Comparison of ENCODE assay signal across 8 mouse cellular contexts in the genomic region with DNA sequence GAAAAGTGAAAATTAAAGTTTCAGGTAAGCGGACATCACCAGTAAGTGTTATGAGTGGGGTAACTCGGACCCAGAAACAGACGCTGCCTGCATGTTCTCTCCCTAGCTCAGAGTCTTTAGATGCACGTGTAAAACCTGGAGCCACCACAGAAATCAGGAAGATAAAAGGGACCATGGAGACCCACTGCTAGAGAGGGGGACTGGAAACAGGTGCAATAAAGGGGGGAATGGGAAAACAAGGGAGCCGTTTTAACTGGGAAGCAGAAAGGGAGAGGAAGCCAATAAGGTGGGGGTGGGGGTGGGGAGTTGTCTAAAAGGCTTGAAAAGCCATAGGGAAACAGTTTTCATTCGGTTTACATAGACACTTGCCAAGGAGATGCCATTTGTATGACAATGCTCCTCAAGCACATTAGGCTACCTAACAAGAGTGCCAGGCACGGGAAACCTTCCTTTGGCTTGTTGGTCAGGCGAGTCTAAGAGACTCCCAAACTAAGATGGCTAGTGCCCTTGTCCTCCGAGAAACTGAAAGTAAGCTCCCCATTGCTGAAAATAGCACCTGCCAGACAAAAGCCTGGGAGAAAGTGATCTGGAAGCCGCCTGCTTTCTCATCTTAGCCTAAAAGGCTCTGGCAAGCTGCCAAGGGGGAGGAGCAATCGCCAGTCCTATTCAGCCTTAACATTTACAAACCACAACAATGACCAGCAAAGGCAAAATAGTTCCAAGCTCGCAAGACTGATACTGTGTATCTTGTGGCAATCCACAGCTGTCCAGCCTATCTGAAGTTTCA. TPM values are rescaled to one million over a fixed set of nuclear protein-coding genes. Genes with fewer than 3 reads are reported as not detected.
DNase-seq lines count a peak whose midpoint lies in the region; ATAC-seq and TF ChIP-seq lines count a peak whose summit lies in the region.

No protein-coding gene starts in this region.

- ATAC-seq in limb, embryonic 11.5 days (ENCODE audit: insufficient number of reproducible peaks, low FRiP score, low TSS enrichment, low read depth): no peak
- peak; percentile 81 for ATAC-seq in forebrain, embryonic 12.5 days (ENCODE audit: low FRiP score)
- ATAC-seq in hindbrain, embryonic 13.5 days (ENCODE audit: low FRiP score): peak; percentile 62
- ATAC-seq in liver, postnatal 0 days: no peak
- ATAC-seq in neural tube, embryonic 13.5 days (ENCODE audit: low read depth): peak; percentile 60

- no peak for TF ChIP-seq CTCF in liver, postnatal 0 days (IDR thresholded peaks at IDR 0.05; ENCODE audit: low read depth)

- no peak overlapping the region for H3K4me3 ChIP-seq in limb, embryonic 11.5 days (ENCODE audit: low read depth, low read length)
- no peak overlapping the region for H3K4me3 ChIP-seq in limb, embryonic 10.5 days
- H3K4me3 ChIP-seq in forebrain, embryonic 12.5 days (replicated peaks): peak overlapping the region; percentile 23
- H3K4me3 ChIP-seq in hindbrain, embryonic 13.5 days: peak overlapping the region; percentile 26
- no peak overlapping the region for H3K4me3 ChIP-seq in liver, postnatal 0 days (ENCODE audit: low read depth, low read length)
- peak overlapping the region; percentile 27 for H3K4me3 ChIP-seq in neural tube, embryonic 13.5 days

- H3K9me3 ChIP-seq in limb, embryonic 11.5 days (ENCODE audit: control insufficient read depth, low read length): no peaks in the 10 kb centered on the region
- no peaks in the 10 kb centered on the region for H3K9me3 ChIP-seq in limb, embryonic 10.5 days (replicated peaks)
- no peaks in the 10 kb centered on the region for H3K9me3 ChIP-seq in forebrain, embryonic 12.5 days
- H3K9me3 ChIP-seq in hindbrain, embryonic 13.5 days: no peaks in the 10 kb centered on the region
- no peaks in the 10 kb centered on the region for H3K9me3 ChIP-seq in liver, postnatal 0 days (ENCODE audit: low read length)
- no peaks in the 10 kb centered on the region for H3K9me3 ChIP-seq in neural tube, embryonic 13.5 days

- DNase-seq in limb, embryonic 11.5 days (ENCODE audit: low spot score): peak; percentile 32
- no peak for DNase-seq in limb, embryonic 10.5 days (ENCODE audit: low spot score)
- DNase-seq in adrenal gland, adult 18-20 months (ENCODE audit: low spot score in 2 of 2): peak; percentile 43 to 53
- peak; percentile 74 for DNase-seq in liver, postnatal 0 days
- DNase-seq in thymus, postnatal 0 days (ENCODE audit: low spot score): no peak

- no peak overlapping the region for H3K4me2 ChIP-seq in limb, embryonic 11.5 days (ENCODE audit: low read depth, severe bottlenecking)
- peak overlapping the region; percentile 52 for H3K4me2 ChIP-seq in forebrain, embryonic 12.5 days
- H3K4me2 ChIP-seq in hindbrain, embryonic 13.5 days: peak overlapping the region; percentile 50
- H3K4me2 ChIP-seq in liver, postnatal 0 days (ENCODE audit: low read depth, low read length): peak overlapping the region; percentile 15
- H3K4me2 ChIP-seq in neural tube, embryonic 13.5 days: peak overlapping the region; percentile 50

- 68% methylated on average over 12 of the region's 12 CpGs for WGBS in limb, embryonic 11.5 days
- 71% methylated on average over 12 of the region's 12 CpGs for WGBS in limb, embryonic 10.5 days
- WGBS in forebrain, embryonic 12.5 days: 37% methylated on average over 12 of the region's 12 CpGs
- 38% methylated on average over 12 of the region's 12 CpGs for WGBS in hindbrain, embryonic 13.5 days
- WGBS in liver, postnatal 0 days (ENCODE audit: insufficient replicate concordance): 61% methylated on average over 12 of the region's 12 CpGs
- 30% methylated on average over 12 of the region's 12 CpGs for WGBS in neural tube, embryonic 13.5 days

- H3K36me3 ChIP-seq in limb, embryonic 11.5 days (ENCODE audit: control insufficient read depth, insufficient read depth, low read length): peaks cover 22% of the 10 kb centered on the region
- H3K36me3 ChIP-seq in limb, embryonic 10.5 days: peaks cover 55% of the 10 kb centered on the region
- peaks cover 39% of the 10 kb centered on the region for H3K36me3 ChIP-seq in forebrain, embryonic 12.5 days (replicated peaks)
- peaks cover 43% of the 10 kb centered on the region for H3K36me3 ChIP-seq in hindbrain, embryonic 13.5 days
- peaks cover 41% of the 10 kb centered on the region for H3K36me3 ChIP-seq in liver, postnatal 0 days (replicated peaks; ENCODE audit: insufficient read depth, low read length)
- peaks cover 42% of the 10 kb centered on the region for H3K36me3 ChIP-seq in neural tube, embryonic 13.5 days

- no peaks in the 10 kb centered on the region for H3K4me1 ChIP-seq in limb, embryonic 11.5 days (ENCODE audit: control insufficient read depth, insufficient read depth, low read length)
- no peaks in the 10 kb centered on the region for H3K4me1 ChIP-seq in limb, embryonic 10.5 days
- H3K4me1 ChIP-seq in forebrain, embryonic 12.5 days: peaks cover 20% of the 10 kb centered on the region
- H3K4me1 ChIP-seq in hindbrain, embryonic 13.5 days (replicated peaks): peaks cover 12% of the 10 kb centered on the region
- H3K4me1 ChIP-seq in liver, postnatal 0 days (ENCODE audit: insufficient read depth): peaks cover 14% of the 10 kb centered on the region
- peaks cover 15% of the 10 kb centered on the region for H3K4me1 ChIP-seq in neural tube, embryonic 13.5 days (replicated peaks)

- no peak overlapping the region for H3K9ac ChIP-seq in limb, embryonic 11.5 days (ENCODE audit: low read length)
- no peak overlapping the region for H3K9ac ChIP-seq in forebrain, embryonic 12.5 days
- H3K9ac ChIP-seq in hindbrain, embryonic 13.5 days: peak overlapping the region; percentile 53; the same call in 1 of the 2 replicates
- peak overlapping the region; percentile 30; the same call in 1 of the 2 replicates for H3K9ac ChIP-seq in liver, postnatal 0 days (replicated peaks)
- peak overlapping the region; percentile 55 for H3K9ac ChIP-seq in neural tube, embryonic 13.5 days

- no peak for TF ChIP-seq EP300 in liver, postnatal 0 days (IDR thresholded peaks at IDR 0.05; ENCODE audit: low read depth)

- H3K27me3 ChIP-seq in limb, embryonic 11.5 days (ENCODE audit: control insufficient read depth, insufficient read depth, low read length): no peaks in the 10 kb centered on the region
- H3K27me3 ChIP-seq in limb, embryonic 10.5 days (ENCODE audit: low read depth, poor library complexity, severe bottlenecking): no peaks in the 10 kb centered on the region
- H3K27me3 ChIP-seq in forebrain, embryonic 12.5 days: no peaks in the 10 kb centered on the region
- H3K27me3 ChIP-seq in hindbrain, embryonic 13.5 days: no peaks in the 10 kb centered on the region
- no peaks in the 10 kb centered on the region for H3K27me3 ChIP-seq in liver, postnatal 0 days (ENCODE audit: insufficient read depth, low read length)
- H3K27me3 ChIP-seq in neural tube, embryonic 13.5 days: no peaks in the 10 kb centered on the region

- no peak overlapping the region for H3K27ac ChIP-seq in limb, embryonic 11.5 days (replicated peaks; ENCODE audit: low read depth, low read length)
- no peak overlapping the region for H3K27ac ChIP-seq in limb, embryonic 10.5 days
- H3K27ac ChIP-seq in forebrain, embryonic 12.5 days: peak overlapping the region; percentile 84
- H3K27ac ChIP-seq in hindbrain, embryonic 13.5 days: peak overlapping the region; percentile 79
- H3K27ac ChIP-seq in liver, postnatal 0 days (ENCODE audit: low read depth): peak overlapping the region; percentile 75; the same call in 1 of the 2 replicates
- peak overlapping the region; percentile 73 for H3K27ac ChIP-seq in neural tube, embryonic 13.5 days (replicated peaks)

RNA-seq across cellular contexts. Expression of gene Got2, which starts 10.0 kb away (rescaled TPM):
- polyA plus RNA-seq in limb, embryonic 11.5 days (2014; fragmentation: Nextera tagmentation; extraction: Ambion mirVana): 79.5 and 100 TPM in 2 replicates
- 185 and 197 TPM in 2 replicates for polyA plus RNA-seq in limb, embryonic 10.5 days (2016; fragmentation: Nextera tagmentation; extraction: Ambion mirVana)
- 100 to 1,000 TPM; 103 to 127 TPM for total RNA-seq in adrenal gland, adult 18-20 months (2021)
- polyA plus RNA-seq in forebrain, embryonic 12.5 days (2016; fragmentation: Nextera tagmentation; extraction: Ambion mirVana): 167 and 176 TPM in 2 replicates
- 186 and 188 TPM in 2 replicates for polyA plus RNA-seq in hindbrain, embryonic 13.5 days (2015; fragmentation: Nextera tagmentation; extraction: Ambion mirVana)
- 299 and 308 TPM in 2 replicates for polyA plus RNA-seq in liver, postnatal 0 days (2015; fragmentation: Nextera tagmentation; extraction: Ambion mirVana)
- 196 and 201 TPM in 2 replicates for polyA plus RNA-seq in neural tube, embryonic 13.5 days (2015; fragmentation: Nextera tagmentation; extraction: Ambion mirVana)
- 121 and 125 TPM in 2 replicates for polyA plus RNA-seq in thymus, postnatal 0 days (2015; fragmentation: Nextera tagmentation; extraction: Ambion mirVana)

RNA-seq across cellular contexts. Expression of gene Slc38a7, which starts 25.0 kb away (rescaled TPM):
- 13.8 and 14.8 TPM in 2 replicates for polyA plus RNA-seq in limb, embryonic 11.5 days (2014; fragmentation: Nextera tagmentation; extraction: Ambion mirVana)
- polyA plus RNA-seq in limb, embryonic 10.5 days (2016; fragmentation: Nextera tagmentation; extraction: Ambion mirVana): 14.7 and 17.9 TPM in 2 replicates
- total RNA-seq in adrenal gland, adult 18-20 months (2021): 10 to 100 TPM; 13.3 to 20.4 TPM
- 19.4 and 21.3 TPM in 2 replicates for polyA plus RNA-seq in forebrain, embryonic 12.5 days (2016; fragmentation: Nextera tagmentation; extraction: Ambion mirVana)
- polyA plus RNA-seq in hindbrain, embryonic 13.5 days (2015; fragmentation: Nextera tagmentation; extraction: Ambion mirVana): 20.8 and 24.6 TPM in 2 replicates
- 7.0 and 9.4 TPM in 2 replicates for polyA plus RNA-seq in liver, postnatal 0 days (2015; fragmentation: Nextera tagmentation; extraction: Ambion mirVana)
- polyA plus RNA-seq in neural tube, embryonic 13.5 days (2015; fragmentation: Nextera tagmentation; extraction: Ambion mirVana): 22.0 and 22.5 TPM in 2 replicates
- polyA plus RNA-seq in thymus, postnatal 0 days (2015; fragmentation: Nextera tagmentation; extraction: Ambion mirVana): 6.4 and 6.9 TPM in 2 replicates

RNA-seq across cellular contexts. Expression of gene Sap18b, which starts 53.2 kb away (rescaled TPM):
- polyA plus RNA-seq in limb, embryonic 11.5 days (2014; fragmentation: Nextera tagmentation; extraction: Ambion mirVana): 421 and 443 TPM in 2 replicates
- polyA plus RNA-seq in limb, embryonic 10.5 days (2016; fragmentation: Nextera tagmentation; extraction: Ambion mirVana): 387 and 427 TPM in 2 replicates
- total RNA-seq in adrenal gland, adult 18-20 months (2021): 100 to 1,000 TPM; 163 to 197 TPM
- polyA plus RNA-seq in forebrain, embryonic 12.5 days (2016; fragmentation: Nextera tagmentation; extraction: Ambion mirVana): 355 and 368 TPM in 2 replicates
- polyA plus RNA-seq in hindbrain, embryonic 13.5 days (2015; fragmentation: Nextera tagmentation; extraction: Ambion mirVana): 258 and 278 TPM in 2 replicates
- polyA plus RNA-seq in liver, postnatal 0 days (2015; fragmentation: Nextera tagmentation; extraction: Ambion mirVana): 281 and 290 TPM in 2 replicates
- polyA plus RNA-seq in neural tube, embryonic 13.5 days (2015; fragmentation: Nextera tagmentation; extraction: Ambion mirVana): 284 and 330 TPM in 2 replicates
- 437 and 462 TPM in 2 replicates for polyA plus RNA-seq in thymus, postnatal 0 days (2015; fragmentation: Nextera tagmentation; extraction: Ambion mirVana)

Comparison
In these comparisons a context has a peak if more than half of its experiments do, and no peak if none do; other contexts are left out.
1. DNase-seq: peak in limb, embryonic 11.5 days (single experiment), adrenal gland, adult 18-20 months (2 of 2) and liver, postnatal 0 days (single experiment); none in limb, embryonic 10.5 days (single experiment) and thymus, postnatal 0 days (single experiment).
2. ATAC-seq: peak in forebrain, embryonic 12.5 days (single experiment), hindbrain, embryonic 13.5 days (single experiment) and neural tube, embryonic 13.5 days (single experiment); none in limb, embryonic 11.5 days (single experiment) and liver, postnatal 0 days (single experiment).
3. H3K27ac ChIP-seq: peak in forebrain, embryonic 12.5 days (single experiment), hindbrain, embryonic 13.5 days (single experiment), liver, postnatal 0 days (single experiment) and neural tube, embryonic 13.5 days (single experiment); none in limb, embryonic 11.5 days (single experiment) and limb, embryonic 10.5 days (single experiment).
4. H3K4me3 ChIP-seq: peak in forebrain, embryonic 12.5 days (single experiment), hindbrain, embryonic 13.5 days (single experiment) and neural tube, embryonic 13.5 days (single experiment); none in limb, embryonic 11.5 days (single experiment), limb, embryonic 10.5 days (single experiment) and liver, postnatal 0 days (single experiment).
5. H3K9ac ChIP-seq: peak in hindbrain, embryonic 13.5 days (single experiment), liver, postnatal 0 days (single experiment) and neural tube, embryonic 13.5 days (single experiment); none in limb, embryonic 11.5 days (single experiment) and forebrain, embryonic 12.5 days (single experiment).